Mouse (Mus musculus): Measurements from ENCODE around the gene Wdr1. TPM values are rescaled to one million over a fixed set of nuclear protein-coding genes. Genes with fewer than 3 reads are reported as not detected.

Gene Wdr1
- polyA plus RNA-seq, 1 experiment from 2014 or later: 253 TPM

GRCm38 (mm10) chr5:38520838-38521237 lies 42.2 kb downstream of the Wdr1 start:
- no peak for ATAC-seq (ENCODE audit: insufficient number of reproducible peaks, low FRiP score)
- 74% methylated on average over 1 of the region's 1 CpGs for WGBS
- Histone ChIP-seq H3K36me3 (peaks cover 34% of the 10 kb centered on the region), H3K9me3 (replicated peaks) (no peaks in the 10 kb centered on the region), H3K27ac (ENCODE audit: poor library complexity, severe bottlenecking) (no peak overlapping the region), H3K4me3 (no peak overlapping the region), H3K4me1 (replicated peaks) (peaks cover 4% of the 10 kb centered on the region), H3K9ac (no peak overlapping the region), H3K4me2 (no peak overlapping the region), H3K27me3 (replicated peaks) (no peaks in the 10 kb centered on the region)

- WGBS: 55% methylated on average over 6 of the region's 6 CpGs
- no peak overlapping the region for H3K4me3 ChIP-seq
- H3K9ac ChIP-seq: no peak overlapping the region
- 0 out of 2 replicates have a peak, but pooled peaks cover under 1% of the 10 kb centered on the region for H3K36me3 ChIP-seq
- no peaks in the 10 kb centered on the region for H3K9me3 ChIP-seq (replicated peaks)
- H3K27me3 ChIP-seq (replicated peaks): no peaks in the 10 kb centered on the region
- H3K27ac ChIP-seq (ENCODE audit: poor library complexity, severe bottlenecking): no peak overlapping the region
- H3K4me2 ChIP-seq: no peak overlapping the region
- H3K4me1 ChIP-seq (replicated peaks): peaks cover 15% of the 10 kb centered on the region
- peak; percentile 41; the same call in 1 of the 2 replicates for ATAC-seq (ENCODE audit: insufficient number of reproducible peaks, low FRiP score)
Measured at GRCm38 (mm10) chr5:38516267-38516666, 46.8 kb downstream of the Wdr1 start.

GRCm38 (mm10) chr5:38512991-38513390 lies 50.0 kb downstream of the Wdr1 start:
- Histone ChIP-seq H3K4me1 (replicated peaks) (peaks cover 15% of the 10 kb centered on the region), H3K4me3 (no peak overlapping the region), H3K4me2 (no peak overlapping the region), H3K9me3 (replicated peaks) (peaks cover 8% of the 10 kb centered on the region; the same call in 1 of the 2 replicates), H3K9ac (no peak overlapping the region), H3K36me3 (no peaks in the 10 kb centered on the region), H3K27me3 (replicated peaks) (no peaks in the 10 kb centered on the region), H3K27ac (ENCODE audit: poor library complexity, severe bottlenecking) (0 out of 2 replicates have a peak overlapping the region, but pooled peaks have one; percentile 11)
- ATAC-seq (ENCODE audit: insufficient number of reproducible peaks, low FRiP score): no peak
- WGBS: 17% methylated on average over 2 of the region's 2 CpGs

GRCm38 (mm10) chr5:38509568-38509967 lies 53.5 kb downstream of the Wdr1 start:
- Histone ChIP-seq H3K9ac (no peak overlapping the region), H3K9me3 (replicated peaks) (peaks cover 8% of the 10 kb centered on the region; the same call in 1 of the 2 replicates), H3K27me3 (replicated peaks) (no peaks in the 10 kb centered on the region), H3K27ac (ENCODE audit: poor library complexity, severe bottlenecking) (peak overlapping the region; percentile 39; the same call in 1 of the 2 replicates), H3K4me2 (no peak overlapping the region; the same call in 1 of the 2 replicates), H3K4me1 (replicated peaks) (peaks cover 13% of the 10 kb centered on the region), H3K36me3 (no peaks in the 10 kb centered on the region), H3K4me3 (0 out of 2 replicates have a peak overlapping the region, but pooled peaks have one; percentile 1)
- ATAC-seq (ENCODE audit: insufficient number of reproducible peaks, low FRiP score): peak; percentile 91
- 22% methylated on average over 4 of the region's 4 CpGs for WGBS

GRCm38 (mm10) chr5:38505435-38505765 lies 57.6 kb downstream of the Wdr1 start:
- 54% methylated on average over 3 of the region's 3 CpGs for WGBS
- Histone ChIP-seq H3K4me1 (replicated peaks) (peaks cover 11% of the 10 kb centered on the region), H3K27ac (ENCODE audit: poor library complexity, severe bottlenecking) (no peak overlapping the region), H3K27me3 (replicated peaks) (0 out of 2 replicates have a peak, but pooled peaks cover 5% of the 10 kb centered on the region), H3K9ac (no peak overlapping the region), H3K36me3 (no peaks in the 10 kb centered on the region), H3K4me3 (no peak overlapping the region), H3K4me2 (no peak overlapping the region), H3K9me3 (replicated peaks) (peaks cover 8% of the 10 kb centered on the region; the same call in 1 of the 2 replicates)
- peak; percentile 13; the same call in 1 of the 2 replicates for ATAC-seq (ENCODE audit: insufficient number of reproducible peaks, low FRiP score)

GRCm38 (mm10) chr5:38504747-38505434 lies 58.1 kb downstream of the Wdr1 start:
- ATAC-seq (ENCODE audit: insufficient number of reproducible peaks, low FRiP score): no peak
- no peak overlapping the region for H3K27ac ChIP-seq (ENCODE audit: poor library complexity, severe bottlenecking)

GRCm38 (mm10) chr5:38504116-38504515 lies 58.9 kb downstream of the Wdr1 start:
- no peak overlapping the region for H3K4me2 ChIP-seq
- no peaks in the 10 kb centered on the region for H3K36me3 ChIP-seq
- 0 out of 2 replicates have a peak, but pooled peaks cover 5% of the 10 kb centered on the region for H3K27me3 ChIP-seq (replicated peaks)
- no peak overlapping the region for H3K27ac ChIP-seq (ENCODE audit: poor library complexity, severe bottlenecking)
- no peak overlapping the region for H3K4me3 ChIP-seq
- 85% methylated on average over 1 of the region's 1 CpGs for WGBS
- no peak for ATAC-seq (ENCODE audit: insufficient number of reproducible peaks, low FRiP score)
- H3K9ac ChIP-seq: no peak overlapping the region
- H3K9me3 ChIP-seq (replicated peaks): 0 out of 2 replicates have a peak, but pooled peaks cover 3% of the 10 kb centered on the region
- peaks cover 17% of the 10 kb centered on the region for H3K4me1 ChIP-seq (replicated peaks)

More at GRCm38 (mm10) chr5:38504747-38505434, 58.1 kb downstream of the Wdr1 start:
- H3K36me3 ChIP-seq: no peaks in the 10 kb centered on the region
- WGBS: 56% methylated on average over 6 of the region's 6 CpGs
- H3K9me3 ChIP-seq (replicated peaks): peaks cover 8% of the 10 kb centered on the region; the same call in 1 of the 2 replicates
- H3K4me1 ChIP-seq (replicated peaks): peaks cover 11% of the 10 kb centered on the region
- no peak overlapping the region for H3K4me3 ChIP-seq
- no peak overlapping the region for H3K4me2 ChIP-seq
- H3K27me3 ChIP-seq (replicated peaks): 0 out of 2 replicates have a peak, but pooled peaks cover 5% of the 10 kb centered on the region
- no peak overlapping the region for H3K9ac ChIP-seq

GRCm38 (mm10) chr5:38502992-38503391 lies 60.0 kb downstream of the Wdr1 start, which contains the start of gene Slc2a9:
Gene Slc2a9 (minus strand): TSS chr5:38503143.
- Histone ChIP-seq H3K9me3 (replicated peaks) (no peaks in the 10 kb centered on the region), H3K4me1 (replicated peaks) (peaks cover 28% of the 10 kb centered on the region), H3K36me3 (no peaks in the 10 kb centered on the region), H3K9ac (no peak within 1 kb of the TSS), H3K4me2 (no peak within 1 kb of the TSS), H3K27me3 (replicated peaks) (0 out of 2 replicates have a peak, but pooled peaks cover 5% of the 10 kb centered on the region), H3K27ac (ENCODE audit: poor library complexity, severe bottlenecking) (no peak within 1 kb of the TSS), H3K4me3 (no peak within 1 kb of the TSS)
- no peak for ATAC-seq (ENCODE audit: insufficient number of reproducible peaks, low FRiP score)
- WGBS: 71% methylated on average over 4 of the region's 4 CpGs

- H3K9ac ChIP-seq: no peak overlapping the region
- H3K4me3 ChIP-seq: no peak overlapping the region
- 0 out of 2 replicates have a peak, but pooled peaks cover 5% of the 10 kb centered on the region for H3K27me3 ChIP-seq (replicated peaks)
- H3K4me2 ChIP-seq: no peak overlapping the region
- 0 out of 2 replicates have a peak overlapping the region, but pooled peaks have one; percentile 34 for H3K27ac ChIP-seq (ENCODE audit: poor library complexity, severe bottlenecking)
- H3K4me1 ChIP-seq (replicated peaks): peaks cover 25% of the 10 kb centered on the region
- H3K36me3 ChIP-seq: no peaks in the 10 kb centered on the region
- peak; percentile 78 for ATAC-seq (ENCODE audit: insufficient number of reproducible peaks, low FRiP score)
- H3K9me3 ChIP-seq (replicated peaks): no peaks in the 10 kb centered on the region
- 81% methylated on average over 8 of the region's 8 CpGs for WGBS
Measured at GRCm38 (mm10) chr5:38500043-38500442, 63.0 kb downstream of the Wdr1 start.

GRCm38 (mm10) chr5:38499316-38499811 lies 63.7 kb downstream of the Wdr1 start:
- WGBS: 73% methylated on average over 7 of the region's 7 CpGs
- 0 out of 2 replicates have a peak overlapping the region, but pooled peaks have one; percentile 34 for H3K27ac ChIP-seq (ENCODE audit: poor library complexity, severe bottlenecking)
- no peak for ATAC-seq (ENCODE audit: insufficient number of reproducible peaks, low FRiP score)

GRCm38 (mm10) chr5:38498479-38498878 lies 64.5 kb downstream of the Wdr1 start:
- no peaks in the 10 kb centered on the region for H3K9me3 ChIP-seq (replicated peaks)
- no peak overlapping the region for H3K4me2 ChIP-seq
- 58% methylated on average over 5 of the region's 5 CpGs for WGBS
- ATAC-seq (ENCODE audit: insufficient number of reproducible peaks, low FRiP score): no peak
- no peaks in the 10 kb centered on the region for H3K36me3 ChIP-seq
- H3K27me3 ChIP-seq (replicated peaks): 0 out of 2 replicates have a peak, but pooled peaks cover 5% of the 10 kb centered on the region
- no peak overlapping the region for H3K27ac ChIP-seq (ENCODE audit: poor library complexity, severe bottlenecking)
- no peak overlapping the region for H3K4me3 ChIP-seq
- no peak overlapping the region for H3K9ac ChIP-seq
- H3K4me1 ChIP-seq (replicated peaks): peaks cover 16% of the 10 kb centered on the region; the same call in 1 of the 2 replicates

More at GRCm38 (mm10) chr5:38499316-38499811, 63.7 kb downstream of the Wdr1 start:
- H3K4me3 ChIP-seq: no peak overlapping the region
- H3K4me2 ChIP-seq: no peak overlapping the region
- H3K36me3 ChIP-seq: no peaks in the 10 kb centered on the region
- peaks cover 21% of the 10 kb centered on the region for H3K4me1 ChIP-seq (replicated peaks)
- H3K9me3 ChIP-seq (replicated peaks): no peaks in the 10 kb centered on the region
- H3K9ac ChIP-seq: no peak overlapping the region
- 0 out of 2 replicates have a peak, but pooled peaks cover 5% of the 10 kb centered on the region for H3K27me3 ChIP-seq (replicated peaks)
